23 mouse cellular contexts compared by ENCODE assay signal in genomic region chr4:53848308-53848707, GRCm38 (mm10). TPM values are rescaled to one million over a fixed set of nuclear protein-coding genes. Genes with fewer than 3 reads are reported as not detected.
DNase-seq lines count a peak whose midpoint lies in the region; ATAC-seq and TF ChIP-seq lines count a peak whose summit lies in the region.
"Had no signal": no experiment of that assay in that cellular context is flagged by ENCODE, and none has a peak within 500 bp of the region (broad histone marks: within the 10 kb centered on the region; RNA-seq: fewer than 3 reads in every experiment).

No protein-coding gene starts in this region.

- 98% methylated on average over 3 of the region's 3 CpGs for WGBS in intestine, embryonic 14.5 days
- 93% methylated on average over 3 of the region's 3 CpGs for WGBS in intestine, postnatal 0 days
- WGBS in stomach, postnatal 0 days = 91% methylated on average over 3 of the region's 3 CpGs
- 95% methylated on average over 3 of the region's 3 CpGs for WGBS in midbrain, embryonic 13.5 days

- ATAC-seq in intestine, embryonic 14.5 days (replicated peaks; ENCODE audit: low FRiP score, low TSS enrichment, low read depth) = no peak
- no peak for ATAC-seq in intestine, postnatal 0 days
- ATAC-seq in stomach, postnatal 0 days (ENCODE audit: low FRiP score, low TSS enrichment) = no peak
- ATAC-seq in midbrain, embryonic 13.5 days = no peak
- ATAC-seq: activated CD4-positive, CD25-positive, alpha-beta regulatory T cell, adult 4 months; CD4-positive, CD25-positive, alpha-beta regulatory T cell, adult 4 months; Patski had no signal

- H3K36me3 ChIP-seq in intestine, embryonic 14.5 days (ENCODE audit: control insufficient read depth, insufficient read depth, low read length) = peaks cover 7% of the 10 kb centered on the region
- peaks cover 8% of the 10 kb centered on the region; the same call in 1 of the 2 replicates for H3K36me3 ChIP-seq in intestine, postnatal 0 days (ENCODE audit: control insufficient read depth, insufficient read depth)
- peaks cover 7% of the 10 kb centered on the region; the same call in 1 of the 2 replicates for H3K36me3 ChIP-seq in ES-E14 (ENCODE audit: control insufficient read depth, insufficient read depth, low read length, poor library complexity, severe bottlenecking)
- no peaks in the 10 kb centered on the region for H3K36me3 ChIP-seq in stomach, postnatal 0 days (ENCODE audit: control insufficient read depth, insufficient read depth, low read length)
- peaks cover 11% of the 10 kb centered on the region for H3K36me3 ChIP-seq in midbrain, embryonic 13.5 days

- DNase-seq in intestine, embryonic 14.5 days (ENCODE audit: low spot score) = peak; percentile 9
- peak; percentile 57 for DNase-seq in ES-CJ7 (ENCODE audit: low read depth, low spot score)
- DNase-seq in ES-E14 (ENCODE audit: low read depth, low spot score) = no peak
- DNase-seq in stomach, postnatal 0 days (ENCODE audit: low spot score) = no peak
- DNase-seq: adrenal gland, adult 2 months; adrenal gland, adult 8-10 months; adrenal gland, postnatal 10 days; adrenal gland, postnatal 14 days; adrenal gland, postnatal 25 days; adrenal gland, postnatal 36 days; B cell, adult 2 months; cerebellum, adult 11 months; cerebellum, adult 11-12 months; cerebellum, adult 18-20 months; cerebellum, adult 2 months; cerebellum, adult 8-10 months had no signal

- no peak overlapping the region for H3K9ac ChIP-seq in intestine, embryonic 14.5 days (ENCODE audit: low read length)
- no peak overlapping the region for H3K9ac ChIP-seq in intestine, postnatal 0 days (ENCODE audit: low read depth, low read length)
- no peak overlapping the region for H3K9ac ChIP-seq in ES-E14 (ENCODE audit: insufficient read depth, low read depth, low read length, poor library complexity, severe bottlenecking)
- no peak overlapping the region for H3K9ac ChIP-seq in stomach, postnatal 0 days (ENCODE audit: low read length)
- no peak overlapping the region for H3K9ac ChIP-seq in midbrain, embryonic 13.5 days (replicated peaks)

- H3K27me3 ChIP-seq in intestine, embryonic 14.5 days (replicated peaks; ENCODE audit: control insufficient read depth, insufficient read depth, low read length) = no peaks in the 10 kb centered on the region
- no peaks in the 10 kb centered on the region for H3K27me3 ChIP-seq in intestine, postnatal 0 days (replicated peaks; ENCODE audit: control insufficient read depth, insufficient read depth, low read length)
- no peaks in the 10 kb centered on the region for H3K27me3 ChIP-seq in stomach, postnatal 0 days (ENCODE audit: control insufficient read depth, insufficient read depth, low read length)
- H3K27me3 ChIP-seq in midbrain, embryonic 13.5 days = no peaks in the 10 kb centered on the region
- H3K27me3 ChIP-seq: CH12.LX, Patski had no signal

- H3K4me3 ChIP-seq in intestine, embryonic 14.5 days (ENCODE audit: low read depth, low read length) = no peak overlapping the region
- H3K4me3 ChIP-seq in intestine, postnatal 0 days (ENCODE audit: low read depth, low read length) = no peak overlapping the region
- H3K4me3 ChIP-seq in ES-E14 (ENCODE audit: insufficient read depth in 1 of 2, low read depth in 1 of 2, low read length in 2 of 2, poor library complexity in 1 of 2, severe bottlenecking in 1 of 2) = no peak overlapping the region
- no peak overlapping the region for H3K4me3 ChIP-seq in stomach, postnatal 0 days (ENCODE audit: low read depth, low read length)
- H3K4me3 ChIP-seq in midbrain, embryonic 13.5 days (replicated peaks) = no peak overlapping the region

- TF ChIP-seq EP300 in stomach, postnatal 0 days (optimal IDR thresholded peaks at IDR 0.05) = no peak

- no peaks in the 10 kb centered on the region for H3K9me3 ChIP-seq in intestine, embryonic 14.5 days (ENCODE audit: control insufficient read depth, low read length)
- no peaks in the 10 kb centered on the region for H3K9me3 ChIP-seq in intestine, postnatal 0 days (ENCODE audit: control insufficient read depth)
- no peaks in the 10 kb centered on the region for H3K9me3 ChIP-seq in ES-E14 (ENCODE audit: control insufficient read depth, insufficient read depth, low read depth, low read length)
- no peaks in the 10 kb centered on the region for H3K9me3 ChIP-seq in stomach, postnatal 0 days (ENCODE audit: control insufficient read depth, low read length)
- H3K9me3 ChIP-seq in midbrain, embryonic 13.5 days = no peaks in the 10 kb centered on the region
- H3K9me3 ChIP-seq: G1E had no signal

- no peak for TF ChIP-seq CTCF in intestine, postnatal 0 days (IDR thresholded peaks at IDR 0.05; ENCODE audit: low read depth)
- no peak for TF ChIP-seq CTCF in stomach, postnatal 0 days (IDR thresholded peaks at IDR 0.05; ENCODE audit: low read depth)

- in situ Hi-C loops in ES-E14 (cut with MboI; ENCODE audit: low sequenced_read_pairs in 2 of 2, unreplicated experiment in 2 of 2) = no loop called here

- no peaks in the 10 kb centered on the region for H3K4me1 ChIP-seq in intestine, embryonic 14.5 days (replicated peaks; ENCODE audit: control insufficient read depth, insufficient read depth, low read length)
- no peaks in the 10 kb centered on the region for H3K4me1 ChIP-seq in intestine, postnatal 0 days (replicated peaks; ENCODE audit: control insufficient read depth, insufficient read depth, low read length)
- H3K4me1 ChIP-seq in ES-E14 (ENCODE audit: control insufficient read depth in 2 of 2, insufficient read depth in 2 of 2, low read length in 2 of 2, poor library complexity in 1 of 2) = peaks cover 11 to 21% of the 10 kb centered on the region in 2 experiments
- H3K4me1 ChIP-seq in stomach, postnatal 0 days (replicated peaks; ENCODE audit: control insufficient read depth, insufficient read depth) = no peaks in the 10 kb centered on the region
- peaks cover 8% of the 10 kb centered on the region; the same call in 1 of the 2 replicates for H3K4me1 ChIP-seq in midbrain, embryonic 13.5 days (replicated peaks)

- no peak overlapping the region for H3K4me2 ChIP-seq in intestine, embryonic 14.5 days (ENCODE audit: low read length)
- no peak overlapping the region for H3K4me2 ChIP-seq in intestine, postnatal 0 days (replicated peaks; ENCODE audit: low read depth)
- H3K4me2 ChIP-seq in stomach, postnatal 0 days (replicated peaks; ENCODE audit: low read depth) = no peak overlapping the region
- no peak overlapping the region for H3K4me2 ChIP-seq in midbrain, embryonic 13.5 days (replicated peaks)

- no peak overlapping the region for H3K27ac ChIP-seq in intestine, embryonic 14.5 days (ENCODE audit: low read depth)
- no peak overlapping the region for H3K27ac ChIP-seq in intestine, postnatal 0 days (ENCODE audit: low read depth, low read length)
- no peak overlapping the region; the same call in 1 of the 2 replicates for H3K27ac ChIP-seq in ES-E14 (ENCODE audit: insufficient read depth, low read depth, low read length, poor library complexity, severe bottlenecking)
- no peak overlapping the region for H3K27ac ChIP-seq in stomach, postnatal 0 days (replicated peaks)
- H3K27ac ChIP-seq in midbrain, embryonic 13.5 days = no peak overlapping the region

TF ChIP-seq in ES-E14, 5 proteins besides CTCF, POLR2A, EP300 and RAD21:
- TF ChIP-seq MAFK (IDR thresholded peaks at IDR 0.05; ENCODE audit: insufficient read depth, low read depth, low read length) (peak; percentile 68; the same call in 1 of the 2 replicates), HCFC1 (IDR thresholded peaks at IDR 0.05; ENCODE audit: borderline replicate concordance, insufficient read depth, low read length) (no peak)
TF ChIP-seq in ES-E14: peak in this region for 1.

RNA-seq across cellular contexts. Expression of gene Tmem38b, which starts 22.5 kb away (rescaled TPM):
- 6.2 and 7.2 TPM in 2 replicates for polyA plus RNA-seq in intestine, embryonic 14.5 days (2014; fragmentation: Nextera tagmentation; extraction: Ambion mirVana)
- 10.9 and 14.3 TPM in 2 replicates for polyA plus RNA-seq in intestine, postnatal 0 days (2015; fragmentation: Nextera tagmentation; extraction: Ambion mirVana)
- total RNA-seq in ES-E14 (2012; rRNA removed) = 23.5 and 28.0 TPM in 2 replicates
- 10.5 and 10.8 TPM in 2 replicates for polyA plus RNA-seq in stomach, postnatal 0 days (2015; fragmentation: Nextera tagmentation; extraction: Ambion mirVana)
- 11.1 TPM in 2 replicates for polyA plus RNA-seq in midbrain, embryonic 13.5 days (2015; fragmentation: Nextera tagmentation; extraction: Ambion mirVana)

Comparison
In these comparisons a context has a peak if more than half of its experiments do, and no peak if none do; other contexts are left out.
1. DNase-seq: peak in intestine, embryonic 14.5 days (single experiment) and ES-CJ7 (single experiment); none in ES-E14 (single experiment) and stomach, postnatal 0 days (single experiment).